Mouse (Mus musculus) gastrocnemius, adult 8-10 months (tissue): ENCODE results near the gene Reln. TPM values are rescaled to one million over a fixed set of nuclear protein-coding genes. Genes with fewer than 3 reads are reported as not detected.

Experiments used
- DNase-seq, 2 experiments: peaks; one replicate each; pipeline ENCODE4 v3.0.0; 2022; ENCODE audit warnings: low spot score in 2 of 2
- total RNA-seq, 4 experiments: library from RNA; stranded (reverse); gene quantifications; 2 replicates each; pipeline ENCODE4 v1.2.4; 2022

The Reln gene
- total RNA-seq, 4 experiments from 2014 or later = 1.3 to 4.9 (median 2.4) TPM

DNA sequence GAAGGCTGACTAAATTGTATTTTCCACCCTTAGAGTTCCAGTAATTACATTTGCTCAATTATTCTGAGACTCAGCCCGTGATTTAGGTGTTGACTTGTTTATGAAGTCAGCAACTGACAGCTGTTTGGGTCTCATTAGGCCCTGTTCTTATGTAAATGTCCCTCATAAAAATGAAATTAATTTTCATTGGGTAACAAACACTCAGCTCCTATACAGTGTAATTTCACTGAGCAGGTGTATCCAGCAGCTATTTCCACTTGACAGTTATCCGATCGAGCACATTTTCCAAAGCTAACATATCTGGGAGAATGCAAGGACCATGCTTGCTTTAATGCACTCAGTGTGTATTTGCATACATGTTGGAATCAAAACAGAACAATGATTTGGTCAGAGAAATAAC, 330.0 kb downstream of the Reln start:
- no peak for DNase-seq

DNA sequence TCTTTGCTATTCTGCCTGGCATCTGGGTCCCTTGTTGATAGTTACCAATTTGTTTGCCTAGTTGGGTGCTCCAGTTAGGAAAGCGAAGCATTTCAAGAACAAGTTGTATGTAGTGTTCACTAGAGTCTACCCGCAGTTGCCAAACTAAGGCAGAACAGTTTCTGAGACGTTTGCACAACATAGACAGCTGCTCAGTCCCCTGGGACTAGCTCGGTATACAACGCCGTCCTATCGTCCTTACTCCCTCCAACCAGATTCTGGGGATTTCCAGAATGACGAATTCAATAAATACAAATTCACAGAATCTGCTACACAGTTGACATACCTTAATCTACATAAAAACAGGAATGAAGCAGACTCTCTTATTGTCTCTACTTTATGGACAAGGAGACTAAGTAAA, 335.4 kb downstream of the Reln start:
- DNase-seq = no peak

DNA sequence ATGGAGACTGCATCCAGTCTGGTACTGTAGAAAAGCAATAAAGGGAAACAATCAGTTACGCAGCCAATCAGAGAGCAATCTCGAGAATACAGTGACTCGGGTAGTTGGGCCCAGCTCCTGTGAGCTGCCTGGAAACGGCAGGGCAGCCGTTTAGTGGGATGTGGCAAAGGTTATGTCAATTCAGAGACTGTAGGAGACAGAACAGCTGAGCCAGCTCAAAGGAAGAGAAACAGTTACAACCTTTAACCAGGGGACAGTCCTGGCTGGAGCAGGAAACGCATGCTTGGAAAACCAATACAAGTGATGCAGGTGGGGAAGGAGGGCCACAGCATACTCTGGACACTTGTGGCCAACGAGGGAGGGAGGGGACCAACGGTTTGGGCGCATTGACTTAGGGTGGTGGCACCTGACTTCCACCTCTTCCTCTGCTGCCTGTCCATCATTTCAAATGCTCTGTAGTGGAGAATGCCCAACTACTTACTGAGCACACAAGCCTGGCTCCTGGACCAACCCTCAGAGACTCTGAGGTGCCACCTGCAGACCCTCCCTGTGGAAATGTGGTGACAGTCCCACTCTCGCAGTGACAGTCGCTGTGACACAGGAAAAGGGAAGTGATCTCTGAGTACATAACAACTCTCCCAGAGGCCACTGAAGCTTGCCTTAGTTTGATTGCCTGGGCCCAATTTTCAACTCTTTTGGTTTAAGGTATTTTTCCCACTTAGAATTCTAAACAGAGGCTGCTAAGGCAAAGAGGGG, 337.0 kb downstream of the Reln start:
- DNase-seq = no peak

DNA sequence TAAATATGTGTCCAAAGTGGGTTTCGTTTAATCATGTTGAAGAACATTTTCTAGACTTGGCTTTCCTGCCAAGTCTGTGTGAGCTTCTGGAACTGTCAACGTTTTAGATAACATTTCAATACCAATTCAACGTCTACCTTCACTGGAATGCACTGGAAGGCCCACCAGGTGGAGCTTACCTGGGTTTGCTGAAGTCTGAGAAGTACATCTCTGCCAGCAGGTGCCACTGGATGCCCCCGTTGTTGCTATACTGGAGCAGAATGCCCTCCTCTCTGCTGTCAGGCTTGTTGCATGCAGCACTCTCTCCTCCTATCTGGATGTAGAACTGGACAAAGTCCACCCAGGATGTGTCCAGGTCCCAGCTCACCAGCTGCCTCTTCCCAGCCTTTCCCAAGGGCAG, 340.6 kb downstream of the Reln start:
- no peak for DNase-seq

DNA sequence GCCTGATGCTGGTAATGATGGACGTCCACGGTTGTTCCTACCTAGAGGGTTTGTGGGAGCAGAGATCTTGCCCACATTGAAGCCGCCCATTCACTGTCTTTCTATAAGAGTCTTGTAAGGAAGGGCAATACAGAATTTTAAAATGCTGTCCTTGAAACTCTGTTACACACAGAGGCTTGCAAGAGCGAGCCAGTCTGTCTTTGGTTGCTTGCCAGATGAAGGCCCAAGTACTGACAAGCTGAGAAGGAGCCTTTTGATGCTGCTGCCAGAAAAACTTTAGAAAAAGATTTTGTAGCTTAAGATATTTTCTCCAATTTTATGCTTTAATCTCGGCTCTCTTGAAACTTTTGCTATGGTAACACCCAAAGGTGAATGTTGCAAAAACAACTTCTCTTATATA, 356.8 kb downstream of the Reln start:
- no peak for DNase-seq

DNA sequence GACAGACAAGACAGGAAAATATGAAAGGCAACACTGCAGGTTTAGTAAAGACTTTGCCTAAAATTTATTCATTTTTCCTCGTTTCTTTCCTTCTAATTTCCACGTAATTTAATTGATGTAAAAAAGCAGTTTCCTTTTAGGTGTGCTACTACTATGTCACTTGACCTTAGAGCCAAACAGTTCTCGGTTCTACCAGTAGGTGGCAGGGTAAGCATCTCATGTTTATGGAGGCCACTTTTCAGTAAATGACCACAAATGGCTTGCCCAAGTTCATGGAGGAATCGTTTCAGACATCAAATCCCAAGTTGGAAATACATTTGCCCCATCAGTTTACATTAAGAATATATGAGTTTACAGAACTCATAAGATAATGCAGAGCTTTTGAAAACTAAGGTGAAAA, 358.2 kb downstream of the Reln start:
- no peak for DNase-seq

DNA sequence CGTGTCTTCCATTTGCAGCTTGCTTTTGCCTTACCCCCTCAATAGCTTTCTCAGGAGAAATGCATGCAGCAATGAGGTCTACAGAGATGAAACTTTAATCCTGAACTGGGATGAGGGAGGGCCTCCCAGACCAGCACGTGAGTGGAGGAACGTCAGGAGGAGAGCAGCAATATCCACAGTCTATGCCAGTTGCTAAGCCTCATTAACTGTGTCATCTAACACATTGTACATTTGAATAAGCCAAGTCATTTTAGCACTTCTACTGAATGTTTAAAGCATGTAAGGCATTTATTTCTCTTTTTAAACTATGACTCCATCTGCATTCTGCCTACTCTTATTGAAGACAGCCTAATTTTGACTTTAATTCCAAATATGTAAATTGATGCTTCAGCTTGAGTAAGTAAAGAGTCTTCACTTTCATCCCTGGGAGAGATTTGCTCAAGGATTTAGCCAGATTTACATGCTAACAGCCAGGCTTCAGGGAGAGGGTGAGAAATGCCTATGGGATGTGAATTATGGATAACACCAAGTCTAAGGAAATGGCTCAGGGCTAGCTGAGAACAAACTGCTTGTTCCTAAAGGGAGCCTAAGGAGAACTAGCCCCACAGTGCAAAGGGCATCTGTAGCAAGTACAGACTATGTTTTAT, 361.4 kb downstream of the Reln start:
- no peak for DNase-seq

DNA sequence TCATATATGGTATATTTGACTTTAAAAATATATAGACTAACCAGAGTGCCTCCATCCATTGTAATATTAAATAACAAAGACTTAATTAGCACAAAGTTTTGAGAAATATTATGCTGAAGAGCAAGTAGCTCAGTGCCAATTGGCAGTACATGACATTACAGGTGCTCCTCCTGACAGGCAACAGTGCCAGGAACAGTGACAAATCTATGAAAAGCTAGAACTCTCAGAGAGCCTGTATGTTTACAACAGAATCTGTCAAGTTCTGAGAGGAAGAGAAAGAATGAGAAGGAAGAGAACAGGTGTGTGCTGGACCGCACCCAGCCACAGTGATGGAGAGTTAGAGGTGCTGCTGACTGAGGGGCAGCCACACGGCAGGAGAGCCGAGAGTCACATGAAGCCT, 363.3 kb downstream of the Reln start:
- DNase-seq = no peak

DNA sequence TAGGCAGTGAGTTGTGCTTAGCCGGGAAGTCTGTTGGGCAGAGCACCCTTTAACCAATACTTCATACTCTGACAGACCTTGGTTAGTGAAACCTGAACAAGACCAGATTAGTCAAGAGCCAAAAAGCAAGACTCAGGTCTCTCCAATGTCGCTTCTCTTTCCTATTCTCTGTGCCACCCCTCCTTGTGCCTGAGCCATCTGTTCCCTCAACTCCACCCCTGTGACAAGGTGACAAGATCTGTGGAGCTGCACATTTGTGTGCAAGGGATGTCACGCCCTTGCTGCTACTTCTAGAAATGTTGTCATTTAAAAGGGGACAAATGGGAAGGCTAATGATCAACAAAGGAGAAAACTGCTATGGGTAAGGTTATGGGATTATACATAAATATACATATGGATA, 364.0 kb downstream of the Reln start:
- DNase-seq = no peak

DNA sequence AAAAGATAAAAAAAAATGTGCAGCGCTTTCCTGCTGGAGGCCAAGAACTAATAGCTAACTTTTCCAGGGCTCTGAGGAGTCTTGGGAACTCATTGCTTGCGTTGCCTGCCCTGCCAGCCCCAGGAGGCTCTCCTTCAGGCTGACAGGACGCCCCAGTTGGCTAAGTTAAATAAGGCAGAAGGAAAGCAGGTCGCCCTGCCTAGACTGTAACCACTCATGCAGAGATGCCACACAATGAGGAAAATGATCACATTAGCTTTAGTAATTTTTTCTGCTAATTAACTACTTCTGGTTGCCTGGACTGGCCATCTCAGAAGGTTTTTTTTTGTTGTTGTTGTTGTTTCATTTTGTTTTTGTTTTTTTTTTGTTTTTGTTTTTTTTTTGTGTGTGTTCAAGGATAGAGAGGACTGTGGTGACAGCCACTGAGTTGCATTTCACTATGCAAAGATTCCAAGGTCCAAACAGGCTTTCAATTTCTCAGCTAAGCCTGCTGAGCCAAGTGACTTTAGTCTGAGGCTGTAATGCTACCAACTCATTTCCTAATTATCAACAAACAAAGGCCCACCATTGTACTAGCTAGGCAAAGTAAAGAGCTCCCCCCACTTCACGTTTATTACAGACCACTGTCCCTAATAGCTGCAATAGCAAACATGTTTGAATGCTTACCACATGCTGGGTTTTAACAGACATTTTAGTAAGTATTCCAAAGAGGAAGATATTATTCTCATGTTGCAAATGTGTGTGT, 371.1 kb downstream of the Reln start:
- no peak for DNase-seq

DNA sequence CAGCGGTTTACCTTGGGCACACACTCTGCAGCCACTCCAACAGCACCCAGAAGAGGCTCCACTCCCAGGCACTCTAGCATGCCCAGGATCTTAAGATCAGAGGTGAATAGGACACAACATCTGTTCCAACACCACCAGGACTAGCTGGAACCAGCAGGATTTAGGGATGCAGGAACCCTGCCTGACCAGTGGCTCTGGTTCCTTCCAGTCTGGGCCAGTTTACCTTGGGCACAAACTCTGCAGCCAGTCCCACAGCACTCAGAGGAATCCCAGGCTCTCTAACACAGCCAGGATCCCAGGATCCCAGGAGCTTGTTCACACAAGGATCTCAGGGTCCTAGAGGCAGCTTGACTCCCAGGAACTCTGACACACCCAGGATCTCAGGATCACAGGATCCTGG, 382.7 kb downstream of the Reln start:
- DNase-seq = no peak

DNA sequence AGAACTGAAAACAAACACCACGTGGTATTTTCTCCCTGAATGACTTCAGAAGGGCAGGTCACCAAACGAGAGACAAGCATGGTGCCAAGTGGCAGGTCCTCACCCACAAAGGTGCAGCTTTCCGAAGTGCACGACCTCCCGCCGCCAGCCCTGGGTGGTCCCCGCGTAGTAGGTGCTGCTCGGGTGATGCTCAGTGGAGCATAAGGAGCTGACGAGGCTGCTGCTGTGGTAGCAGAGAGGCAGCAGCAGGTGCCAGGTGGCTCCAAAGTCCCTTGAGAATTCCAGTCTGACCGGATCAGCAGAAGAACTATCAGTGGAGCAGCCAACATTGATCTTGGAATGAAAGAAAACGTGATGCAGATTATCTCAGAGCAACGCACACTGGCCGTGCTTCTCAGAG, 384.4 kb downstream of the Reln start:
- no peak for DNase-seq

DNA sequence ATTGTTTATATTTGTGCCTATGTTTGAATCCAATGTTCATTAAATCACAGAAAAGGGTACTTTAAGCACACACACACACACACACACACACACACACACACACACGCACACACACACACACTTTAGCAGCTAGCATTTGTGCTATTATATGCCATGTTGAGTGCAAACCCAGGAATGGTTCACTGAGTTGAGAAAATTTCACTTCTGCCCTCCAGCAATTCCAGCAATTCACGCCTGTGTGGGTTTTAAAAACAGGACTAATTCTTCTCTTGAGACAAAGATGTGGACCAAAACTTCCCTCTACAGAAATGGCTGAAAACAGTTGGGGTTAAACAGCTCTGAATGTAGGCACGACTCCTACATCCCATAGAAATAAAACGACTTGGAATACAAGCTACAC, 386.9 kb downstream of the Reln start:
- DNase-seq = no peak

DNA sequence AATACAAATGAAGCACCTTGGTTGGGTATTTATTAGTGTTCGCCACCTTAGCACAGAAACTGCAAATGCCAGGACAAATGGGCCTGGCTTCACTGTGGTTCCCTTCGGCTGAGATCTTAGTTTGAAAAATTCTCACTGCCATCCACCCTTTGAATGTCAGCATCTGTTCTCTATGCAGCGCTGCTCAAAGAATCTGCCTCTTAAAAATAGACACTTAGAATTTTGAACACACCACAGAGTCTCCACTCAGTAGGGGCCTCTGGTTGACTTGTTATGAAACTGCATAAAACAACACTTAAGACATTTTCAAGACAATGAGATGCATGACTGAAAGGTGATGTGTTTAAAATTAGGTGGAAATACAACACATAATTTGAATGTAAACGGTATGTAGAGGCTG, 387.4 kb downstream of the Reln start:
- no peak for DNase-seq

DNA sequence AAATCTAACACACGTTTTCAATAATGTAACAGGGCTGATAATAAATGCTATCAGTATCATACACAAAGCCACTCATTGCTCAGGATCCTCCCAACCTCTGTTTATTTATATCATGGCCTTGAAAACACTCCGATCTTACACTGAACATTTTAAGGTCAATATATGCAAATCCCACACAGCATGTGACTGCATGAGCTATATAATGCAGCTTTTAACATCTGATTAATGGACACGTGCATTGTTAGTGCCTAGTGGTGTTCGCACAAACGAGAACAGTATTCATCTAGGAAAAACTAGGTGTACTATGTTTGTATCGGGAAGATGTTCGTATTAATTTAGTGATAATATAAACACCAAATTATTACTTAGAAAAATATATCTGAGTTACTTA, 395.0 kb downstream of the Reln start:
- no peak for DNase-seq

DNA sequence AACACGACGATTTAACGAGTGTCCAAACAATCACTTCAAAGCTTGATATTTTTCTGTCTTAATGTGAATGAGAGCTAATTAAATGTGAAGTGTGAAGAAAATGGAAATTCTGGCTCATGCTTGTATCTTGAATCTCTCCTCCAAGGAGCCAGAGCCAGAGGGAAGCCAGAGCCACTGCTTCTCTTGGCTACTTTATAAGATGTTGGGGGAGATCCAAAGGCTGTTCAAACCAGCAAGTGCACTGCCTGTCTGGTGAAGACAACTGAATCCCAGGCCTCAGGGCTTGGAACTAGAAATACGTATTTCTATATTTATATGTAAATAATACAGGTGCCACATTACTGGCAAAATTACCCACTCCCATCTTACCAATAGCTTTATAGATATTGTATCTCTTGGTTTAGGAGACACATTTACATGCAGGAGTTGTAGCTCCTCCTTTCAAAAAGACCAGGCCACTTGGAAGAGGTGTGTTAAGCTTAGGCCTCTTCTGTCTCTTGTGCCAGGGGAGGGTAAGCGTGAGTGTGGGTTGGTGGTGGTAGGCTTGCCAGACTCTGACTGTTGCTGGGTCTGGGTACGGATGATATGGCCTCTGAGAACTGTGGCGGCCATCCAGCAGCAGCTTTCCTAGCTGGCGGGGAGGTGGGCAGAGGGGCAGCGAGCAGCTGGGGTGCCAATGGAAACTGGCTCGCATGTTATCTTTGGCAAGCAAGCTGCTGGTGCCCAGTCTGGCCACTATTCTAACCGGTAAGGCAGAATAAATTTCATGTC, 395.6 kb downstream of the Reln start:
- no peak for DNase-seq

DNA sequence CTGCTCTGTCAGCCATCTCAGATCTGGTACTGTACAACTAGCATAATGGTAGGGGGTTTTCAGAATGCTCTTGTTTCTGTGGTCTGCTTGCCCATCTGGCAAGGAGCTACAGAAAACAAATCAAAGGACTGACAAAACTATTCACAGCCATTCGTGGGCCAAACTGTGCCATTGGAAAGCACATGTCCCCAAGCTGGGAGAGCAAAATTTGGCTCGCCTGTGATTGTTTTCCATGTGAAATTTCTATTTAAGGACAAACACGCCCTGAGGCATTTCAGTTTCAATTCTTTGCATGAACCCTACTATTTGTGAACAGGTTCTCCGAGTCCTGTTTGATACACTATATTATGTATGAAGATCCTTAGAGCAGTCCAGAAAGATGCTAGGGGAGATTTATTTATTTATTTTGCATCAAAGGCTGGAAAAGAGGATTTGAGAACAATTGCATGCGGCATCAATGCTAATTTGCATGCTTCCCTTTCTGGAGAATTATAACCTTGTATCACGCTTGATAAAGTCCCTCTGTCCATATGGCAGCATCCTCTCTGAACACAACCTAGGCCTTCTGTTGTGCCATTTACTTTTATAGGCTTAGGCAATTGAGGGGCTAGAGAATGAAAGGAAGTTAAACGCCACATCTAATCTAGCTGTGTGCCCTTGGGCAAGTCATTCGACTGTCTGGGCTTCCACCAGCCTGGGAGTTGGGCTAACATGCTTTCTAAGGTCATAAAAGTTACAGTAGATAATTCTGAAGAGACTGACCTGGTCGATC, 396.7 kb downstream of the Reln start:
- no peak for DNase-seq

DNA sequence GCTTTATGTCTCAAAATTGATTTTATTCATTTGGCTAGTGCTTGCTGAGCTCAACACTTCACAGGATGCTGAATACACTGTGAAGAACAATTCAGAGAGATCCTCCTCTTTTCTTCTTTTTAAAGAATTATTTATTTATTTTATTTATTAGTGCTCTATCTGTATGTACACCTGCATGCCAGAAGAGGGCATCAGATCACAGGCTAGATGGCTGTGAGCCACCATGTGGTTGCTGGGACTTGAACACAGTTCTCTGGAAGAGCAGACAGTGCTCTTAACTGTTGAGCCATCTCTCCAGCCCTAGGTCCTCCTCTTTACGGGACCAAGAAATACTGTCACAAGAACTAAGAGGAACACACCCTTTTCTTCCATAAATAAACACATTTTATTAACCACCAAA, 399.9 kb downstream of the Reln start:
- DNase-seq = no peak

DNA sequence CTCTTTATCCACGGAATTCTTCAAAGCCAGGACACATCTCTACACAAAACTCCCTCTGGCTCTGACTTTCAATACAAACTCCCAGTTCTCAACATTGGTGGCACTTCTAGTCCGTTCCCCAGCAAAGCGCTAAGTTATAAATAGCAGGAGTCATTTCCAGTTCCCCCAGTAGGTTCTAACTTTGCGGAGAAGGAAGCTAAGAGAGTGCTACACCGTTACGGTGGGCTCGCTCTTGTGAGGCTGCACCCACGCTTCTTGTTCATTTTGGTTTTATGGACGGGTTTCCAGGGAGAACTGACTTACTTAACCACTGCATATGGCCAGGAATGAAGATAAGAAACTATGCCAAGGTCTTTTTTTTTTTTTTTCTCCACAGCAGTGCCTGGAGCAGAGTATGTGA, 405.1 kb downstream of the Reln start:
- no peak for DNase-seq

DNA sequence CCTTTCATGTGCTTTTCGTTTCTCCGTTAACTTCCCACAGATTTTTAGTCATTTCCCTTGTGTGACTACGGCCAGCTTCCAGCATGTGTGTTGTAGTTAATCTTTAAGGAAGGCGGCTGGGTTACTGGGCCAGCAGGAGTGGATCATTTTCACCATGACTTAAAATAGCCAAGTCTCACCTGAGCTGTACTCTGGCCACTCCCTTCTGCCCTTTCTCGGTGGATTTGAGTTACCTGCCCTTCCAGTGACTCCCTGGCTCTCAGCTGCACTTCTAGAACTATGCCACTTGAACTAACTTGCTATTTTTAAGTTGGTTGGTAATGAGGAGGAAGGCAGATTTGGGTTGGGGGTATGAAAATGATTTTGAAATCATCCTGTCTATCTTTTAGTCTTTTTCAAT, 406.4 kb downstream of the Reln start:
- no peak for DNase-seq

DNA sequence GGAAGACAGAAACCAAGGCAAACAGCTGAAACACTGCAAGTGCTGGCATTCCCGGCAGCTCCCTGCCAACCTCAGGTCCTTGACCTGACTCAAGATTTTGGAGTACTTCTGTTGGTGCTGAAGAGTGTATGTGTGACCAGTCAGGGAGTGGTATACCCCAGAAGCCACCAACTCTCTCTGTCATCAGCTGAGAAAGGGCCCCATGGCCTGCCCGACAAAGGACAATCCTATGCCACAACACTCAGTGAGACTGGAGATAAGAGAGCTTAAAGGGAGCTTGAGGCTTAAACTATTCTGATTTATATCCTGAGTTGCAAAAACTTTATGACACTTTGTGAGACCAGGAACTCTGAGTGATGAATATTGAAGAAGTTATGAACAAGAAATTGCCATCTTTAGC, 407.9 kb downstream of the Reln start:
- DNase-seq = no peak
